Mouse (Mus musculus): ENCODE data around the gene Plxnb2. TPM values are rescaled to one million over a fixed set of nuclear protein-coding genes. Genes with fewer than 3 reads are reported as not detected.
A peak's percentile ranks its signal among the peaks of the same experiment; 100 is the strongest.

The Plxnb2 gene
- polyA plus RNA-seq, 1 experiment from 2014 or later, result 226 TPM

DNA sequence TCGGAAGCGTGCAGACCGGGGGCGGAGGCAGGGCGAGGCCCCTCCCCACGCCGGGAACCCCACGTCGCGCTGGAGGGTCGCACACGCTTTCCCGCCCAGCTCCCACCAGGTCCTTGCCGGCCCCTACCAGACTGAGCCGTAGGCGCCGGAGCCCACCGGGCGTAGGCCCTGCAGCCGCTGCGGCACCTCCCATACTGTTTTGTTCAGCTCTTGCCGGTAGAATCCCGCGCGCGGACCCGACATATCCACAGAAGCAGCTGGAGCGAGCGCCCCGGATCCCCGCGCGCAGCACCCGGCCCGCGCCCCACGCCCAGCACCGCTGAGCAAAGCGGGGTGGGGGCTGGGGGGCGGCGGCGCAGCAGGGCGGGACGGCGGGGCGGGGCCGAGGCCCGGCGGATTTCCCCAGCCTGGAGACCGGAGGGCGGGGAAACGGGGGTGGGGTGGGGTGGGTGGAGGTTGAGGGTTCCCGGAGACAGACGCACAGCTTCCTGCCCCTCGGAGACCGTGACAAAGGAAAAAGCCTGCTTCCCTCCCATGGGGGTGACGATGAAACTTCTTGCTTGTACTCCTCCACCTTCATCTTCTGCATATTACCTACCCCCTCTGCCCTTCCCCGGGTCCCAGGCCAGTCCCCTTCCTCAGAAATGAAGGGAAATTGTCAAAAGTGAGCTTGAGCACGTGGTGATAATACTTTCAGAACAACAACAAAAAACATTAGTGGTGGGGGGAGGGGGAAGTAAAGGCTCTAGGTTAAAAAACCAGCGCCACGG lies 31.1 kb downstream of the Plxnb2 start, which contains the start of gene Mapk11:
Gene Mapk11, minus strand, starts transcription at position 358 of the 770 bp plus-strand sequence.
- WGBS (ENCODE audit: missing documents), result 1% methylated on average over 61 of the region's 61 CpGs
- no peak within 1 kb of the TSS for H3K27ac ChIP-seq
- peaks cover 7% of the 10 kb centered on the region; the same call in 1 of the 2 replicates for H3K36me3 ChIP-seq (ENCODE audit: inconsistent target)

GRCm38 (mm10) chr15:89148496-89149270 lies 31.9 kb downstream of the Plxnb2 start:
- WGBS (ENCODE audit: missing documents), result 21% methylated on average over 24 of the region's 25 CpGs
- H3K4me3 ChIP-seq (ENCODE audit: inconsistent target), result peak overlapping the region; percentile 17
- no peaks in the 10 kb centered on the region for H3K36me3 ChIP-seq (ENCODE audit: inconsistent target)
- H3K27ac ChIP-seq, result no peak overlapping the region
- no peaks in the 10 kb centered on the region for H3K79me2 ChIP-seq (ENCODE audit: inconsistent target)

More for the DNA sequence above, 31.1 kb downstream of the Plxnb2 start, which contains the start of gene Mapk11:
- Histone ChIP-seq H3K4me3 (ENCODE audit: inconsistent target) (peak within 1 kb of the TSS; percentile 17), H3K79me2 (ENCODE audit: inconsistent target) (no peaks in the 10 kb centered on the region)

GRCm38 (mm10) chr15:89147895-89148294 lies 32.7 kb downstream of the Plxnb2 start:
- Histone ChIP-seq H3K27ac (no peak overlapping the region), H3K4me3 (ENCODE audit: inconsistent target) (no peak overlapping the region), H3K79me2 (ENCODE audit: inconsistent target) (no peaks in the 10 kb centered on the region), H3K36me3 (ENCODE audit: inconsistent target) (no peaks in the 10 kb centered on the region)
- WGBS (ENCODE audit: missing documents), result 73% methylated on average over 4 of the region's 4 CpGs

DNA sequence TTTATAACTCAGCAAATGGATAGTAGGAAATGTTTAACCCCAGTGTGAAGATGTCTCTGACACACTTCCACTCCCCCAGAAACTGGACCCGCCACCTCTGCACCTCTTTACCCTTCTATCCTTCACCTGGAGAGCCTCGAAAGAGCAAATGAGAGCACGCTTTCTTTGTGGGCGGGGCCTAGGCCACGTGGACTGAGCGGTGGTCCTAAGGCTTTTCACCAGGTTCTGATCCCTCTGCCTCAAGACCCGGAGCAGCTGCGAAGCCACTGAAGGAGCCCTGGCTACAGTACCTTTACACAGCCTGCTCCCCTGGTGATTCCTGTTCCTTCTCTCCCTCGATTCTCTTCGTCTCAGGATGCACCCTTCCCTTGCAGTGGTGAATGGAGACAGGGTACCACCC lies 33.1 kb downstream of the Plxnb2 start:
- Histone ChIP-seq H3K36me3 (ENCODE audit: inconsistent target) (no peaks in the 10 kb centered on the region), H3K4me3 (ENCODE audit: inconsistent target) (no peak overlapping the region), H3K79me2 (ENCODE audit: inconsistent target) (no peaks in the 10 kb centered on the region), H3K27ac (no peak overlapping the region)
- 29% methylated on average over 10 of the region's 10 CpGs for WGBS (ENCODE audit: missing documents)

- WGBS (ENCODE audit: missing documents), result under 1% methylated on average over 14 of the region's 16 CpGs
- Histone ChIP-seq H3K27ac (no peak overlapping the region), H3K4me3 (ENCODE audit: inconsistent target) (no peak overlapping the region)
Observed at GRCm38 (mm10) chr15:89147024-89147423, 33.6 kb downstream of the Plxnb2 start.

GRCm38 (mm10) chr15:89146537-89146936 lies 34.1 kb downstream of the Plxnb2 start:
- no peak overlapping the region for H3K4me3 ChIP-seq (ENCODE audit: inconsistent target)
- no peaks in the 10 kb centered on the region for H3K79me2 ChIP-seq (ENCODE audit: inconsistent target)
- H3K27ac ChIP-seq, result no peak overlapping the region
- 4% methylated on average over 27 of the region's 27 CpGs for WGBS (ENCODE audit: missing documents)
- H3K36me3 ChIP-seq (ENCODE audit: inconsistent target), result no peaks in the 10 kb centered on the region

More at GRCm38 (mm10) chr15:89147024-89147423, 33.6 kb downstream of the Plxnb2 start:
- H3K79me2 ChIP-seq (ENCODE audit: inconsistent target), result no peaks in the 10 kb centered on the region
- H3K36me3 ChIP-seq (ENCODE audit: inconsistent target), result no peaks in the 10 kb centered on the region

DNA sequence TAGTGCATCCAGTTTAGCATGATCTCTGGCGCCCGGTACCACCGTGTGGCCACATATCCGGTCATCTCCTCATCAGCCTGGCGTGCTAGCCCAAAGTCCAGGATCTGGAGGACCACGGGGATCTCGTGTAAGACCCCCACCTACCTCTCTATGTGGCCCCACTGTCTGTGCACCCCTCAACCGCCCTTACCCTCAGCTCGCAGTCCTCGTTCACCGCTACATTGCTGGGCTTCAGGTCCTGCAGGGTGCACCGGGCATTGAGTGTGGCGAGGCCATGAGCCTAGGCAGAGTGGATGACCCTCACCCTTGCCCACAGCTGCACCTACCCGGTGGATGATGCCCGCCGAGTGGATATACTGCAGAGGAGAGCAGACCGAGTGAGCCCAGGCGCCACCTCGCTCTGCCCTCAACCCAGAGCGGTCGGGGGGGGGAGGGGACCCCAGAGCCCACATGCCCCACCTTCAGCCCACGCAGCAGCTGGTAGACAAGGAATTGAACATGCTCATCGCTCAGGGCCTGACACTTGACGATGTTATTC lies 34.7 kb downstream of the Plxnb2 start:
- no peak overlapping the region for H3K27ac ChIP-seq
- no peak overlapping the region for H3K4me3 ChIP-seq (ENCODE audit: inconsistent target)
- no peaks in the 10 kb centered on the region for H3K36me3 ChIP-seq (ENCODE audit: inconsistent target)
- 89% methylated on average over 23 of the region's 24 CpGs for WGBS (ENCODE audit: missing documents)
- no peaks in the 10 kb centered on the region for H3K79me2 ChIP-seq (ENCODE audit: inconsistent target)

DNA sequence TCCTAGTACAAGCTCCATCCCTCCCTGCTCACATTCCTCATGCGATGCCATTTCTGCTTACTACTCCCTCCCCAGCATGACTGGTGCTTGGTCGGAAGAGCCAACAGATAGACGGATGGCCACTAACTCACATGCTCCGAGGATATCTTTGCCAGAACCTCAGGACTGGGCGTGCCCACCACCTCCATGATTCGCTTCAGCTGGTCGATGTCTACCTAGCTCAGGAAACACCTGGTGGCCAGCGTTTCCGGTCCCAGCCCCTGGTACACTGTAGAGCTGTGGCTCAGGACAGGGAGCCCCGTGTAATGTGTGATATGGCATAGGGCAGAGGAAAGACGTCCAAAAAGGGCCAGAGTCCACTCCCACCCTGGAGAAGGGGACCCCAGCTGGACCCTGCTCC lies 35.6 kb downstream of the Plxnb2 start:
- no peaks in the 10 kb centered on the region for H3K79me2 ChIP-seq (ENCODE audit: inconsistent target)
- H3K27ac ChIP-seq, result no peak overlapping the region
- H3K4me3 ChIP-seq (ENCODE audit: inconsistent target), result no peak overlapping the region
- 52% methylated on average over 11 of the region's 11 CpGs for WGBS (ENCODE audit: missing documents)
- no peaks in the 10 kb centered on the region for H3K36me3 ChIP-seq (ENCODE audit: inconsistent target)

DNA sequence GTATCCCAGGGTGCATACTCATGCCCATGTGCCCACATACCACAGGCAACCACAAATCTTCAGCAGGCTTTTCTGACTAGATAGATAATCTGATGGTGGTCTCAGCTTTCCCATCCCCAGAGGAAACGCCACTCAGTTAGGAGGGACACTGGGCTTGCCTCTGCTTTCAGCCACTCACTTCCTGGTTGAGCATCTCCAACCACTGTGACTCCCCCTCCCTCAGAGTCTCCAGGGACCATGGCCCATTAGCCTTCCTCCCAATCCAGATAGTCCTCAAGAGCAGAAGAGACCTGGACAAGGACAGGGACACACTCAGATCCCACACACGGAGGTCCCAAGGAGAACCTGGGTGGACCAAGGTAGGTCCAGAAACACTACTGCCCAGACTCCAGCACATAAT lies 37.5 kb downstream of the Plxnb2 start:
- no peak overlapping the region for H3K27ac ChIP-seq
- WGBS (ENCODE audit: missing documents), result 63% methylated on average over 2 of the region's 2 CpGs
- no peaks in the 10 kb centered on the region for H3K79me2 ChIP-seq (ENCODE audit: inconsistent target)
- no peak overlapping the region for H3K4me3 ChIP-seq (ENCODE audit: inconsistent target)
- H3K36me3 ChIP-seq (ENCODE audit: inconsistent target), result no peaks in the 10 kb centered on the region

DNA sequence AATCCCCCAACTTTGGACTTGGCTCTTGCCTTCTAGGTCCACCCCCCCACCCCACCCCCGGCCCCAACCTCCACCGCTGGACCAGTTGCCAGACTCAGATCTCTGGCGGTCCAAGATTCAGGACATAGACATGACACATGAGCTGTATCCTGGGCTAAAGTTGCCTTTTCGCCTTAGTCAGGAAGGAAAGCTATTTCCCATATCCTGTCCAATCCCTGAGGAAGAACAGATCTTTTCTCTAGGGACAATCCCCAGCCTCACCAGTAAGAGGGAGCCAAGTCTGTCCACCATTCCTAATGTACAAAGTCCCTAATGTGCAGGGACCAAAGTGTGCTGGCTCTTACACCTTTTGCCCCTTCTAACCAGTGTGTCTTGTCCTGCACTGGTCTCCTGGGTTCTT lies 38.7 kb downstream of the Plxnb2 start:
- Histone ChIP-seq H3K4me3 (ENCODE audit: inconsistent target) (no peak overlapping the region), H3K27ac (no peak overlapping the region), H3K79me2 (ENCODE audit: inconsistent target) (no peaks in the 10 kb centered on the region), H3K36me3 (ENCODE audit: inconsistent target) (no peaks in the 10 kb centered on the region)
- WGBS (ENCODE audit: missing documents), result 54% methylated on average over 4 of the region's 4 CpGs

DNA sequence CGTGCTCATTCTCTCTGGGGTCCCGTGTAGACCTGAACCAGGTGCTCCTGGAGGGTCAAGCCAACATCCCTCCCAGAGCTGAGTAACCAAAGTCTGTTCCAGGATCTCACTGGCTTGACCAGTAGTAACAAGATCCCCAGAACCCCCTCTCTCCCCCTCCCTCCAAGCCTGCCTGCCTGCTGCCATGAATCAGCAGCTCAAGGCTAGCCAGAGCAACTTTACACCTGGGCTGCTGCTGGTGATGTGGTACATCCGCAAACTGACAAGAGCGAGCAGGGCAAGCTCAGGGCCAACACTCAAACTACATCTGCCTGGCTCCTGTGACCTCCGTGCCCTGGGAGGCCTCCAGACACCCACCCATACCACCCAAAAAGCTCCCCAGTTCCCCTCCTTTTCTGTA lies 39.1 kb downstream of the Plxnb2 start:
- H3K79me2 ChIP-seq (ENCODE audit: inconsistent target), result no peaks in the 10 kb centered on the region
- H3K27ac ChIP-seq, result no peak overlapping the region
- H3K36me3 ChIP-seq (ENCODE audit: inconsistent target), result no peaks in the 10 kb centered on the region
- H3K4me3 ChIP-seq (ENCODE audit: inconsistent target), result no peak overlapping the region
- WGBS (ENCODE audit: missing documents), result 24% methylated on average over 5 of the region's 5 CpGs

DNA sequence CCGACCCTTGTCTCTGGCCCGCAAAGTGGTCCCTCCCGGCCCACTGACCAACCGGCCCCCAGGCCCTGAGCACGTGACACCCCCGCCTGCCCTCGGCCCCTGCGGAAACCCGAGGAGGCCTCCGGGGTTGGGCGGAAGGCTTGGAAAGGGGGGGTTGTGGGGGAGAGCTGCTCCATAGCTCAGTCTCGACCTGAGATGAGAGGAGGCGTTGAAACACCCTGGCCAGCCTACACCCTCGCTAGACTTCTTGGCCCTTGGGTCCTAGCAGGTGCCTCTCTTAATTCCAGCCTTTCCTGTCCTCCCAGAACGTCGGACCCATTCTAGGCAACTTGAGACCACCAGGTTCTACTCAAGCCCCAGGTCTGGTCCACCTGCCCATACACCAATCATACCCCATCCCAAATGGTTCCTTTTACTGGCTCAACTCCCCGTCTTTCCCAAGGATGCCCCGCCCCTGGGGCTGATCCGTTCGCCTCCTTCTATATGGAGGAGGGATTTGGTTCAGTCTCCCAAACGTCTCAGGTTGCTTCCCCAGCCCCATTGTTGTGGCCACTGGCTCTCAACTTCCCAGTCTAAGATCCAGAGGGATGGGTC lies 39.8 kb downstream of the Plxnb2 start, which contains the start of gene Mapk12:
Gene Mapk12, minus strand, starts transcription at position 45 of the 594 bp plus-strand sequence.
- no peak within 1 kb of the TSS for H3K4me3 ChIP-seq (ENCODE audit: inconsistent target)
- 3% methylated on average over 21 of the region's 21 CpGs for WGBS (ENCODE audit: missing documents)
- H3K79me2 ChIP-seq (ENCODE audit: inconsistent target), result no peaks in the 10 kb centered on the region
- no peaks in the 10 kb centered on the region for H3K36me3 ChIP-seq (ENCODE audit: inconsistent target)
- H3K27ac ChIP-seq, result no peak within 1 kb of the TSS

DNA sequence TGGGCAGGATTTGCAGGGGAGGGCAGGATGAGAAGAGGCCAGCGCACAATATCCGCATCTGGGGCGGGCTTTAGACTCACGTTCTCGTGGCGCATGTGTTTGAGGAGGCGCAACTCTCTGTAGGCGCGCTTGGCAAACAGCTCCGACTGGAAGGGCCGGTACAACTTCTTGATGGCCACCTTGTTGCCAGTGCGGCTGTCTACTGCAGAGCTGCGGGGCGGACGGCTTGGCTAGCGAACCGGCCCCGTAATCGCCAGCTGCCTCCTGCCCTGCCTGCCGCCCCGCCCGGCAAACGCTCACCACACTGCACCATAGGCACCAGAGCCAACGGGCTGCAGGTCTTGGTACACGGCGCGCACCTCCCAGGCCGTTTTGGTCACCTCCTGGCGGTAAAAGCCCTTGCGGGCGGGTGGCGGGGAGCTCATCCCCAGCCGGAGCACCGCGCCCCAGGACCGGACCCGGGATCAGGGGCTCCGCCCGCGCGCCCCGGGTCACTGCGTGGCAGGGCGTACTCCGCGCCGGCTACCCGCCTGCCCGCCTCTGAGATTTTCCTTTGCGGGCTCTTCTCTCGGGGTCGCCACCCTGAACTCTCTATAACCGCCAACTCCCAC lies 40.4 kb downstream of the Plxnb2 start:
- no peak overlapping the region for H3K27ac ChIP-seq
- no peaks in the 10 kb centered on the region for H3K79me2 ChIP-seq (ENCODE audit: inconsistent target)
- no peak overlapping the region for H3K4me3 ChIP-seq (ENCODE audit: inconsistent target)
- under 1% methylated on average over 52 of the region's 53 CpGs for WGBS (ENCODE audit: missing documents)
- H3K36me3 ChIP-seq (ENCODE audit: inconsistent target), result no peaks in the 10 kb centered on the region

GRCm38 (mm10) chr15:89138531-89138930 lies 42.1 kb downstream of the Plxnb2 start:
- H3K36me3 ChIP-seq (ENCODE audit: inconsistent target), result no peaks in the 10 kb centered on the region
- H3K27ac ChIP-seq, result no peak overlapping the region
- H3K4me3 ChIP-seq (ENCODE audit: inconsistent target), result no peak overlapping the region
- WGBS (ENCODE audit: missing documents), result 100% methylated on average over 3 of the region's 6 CpGs
- no peaks in the 10 kb centered on the region for H3K79me2 ChIP-seq (ENCODE audit: inconsistent target)

All from macrophage (primary cell).